Mouse (Mus musculus) granulocyte monocyte progenitor cell, adult 5-6 weeks (primary cell): ENCODE measurements around the gene Cyp4x1. TPM values are rescaled to one million over a fixed set of nuclear protein-coding genes. Genes with fewer than 3 reads are reported as not detected.
"Not testable (repeated sequence)": the region's sequence is repeated elsewhere in the genome, so short reads cannot be mapped to it uniquely, and the experiment has no call there.

Source experiments
- ATAC-seq: replicated peaks from 2 replicates; pipeline ENCODE4 v1.8.0; 2016; ENCODE audit warnings: mild to moderate bottlenecking, moderate TSS enrichment, inconsistent platforms; ENCODE audit not compliant: poor library complexity, severe bottlenecking
- total RNA-seq, 2 experiments: library from RNA; stranded (forward) in 1 of 2; stranded (reverse) in 1 of 2; fragments of 200-712, 200-1000 nt in 1 of 2; fragments of >200 nt in 1 of 2; fragmentation: Nextera tagmentation in 1 of 2; gene quantifications; 2 replicates each; pipeline ENCODE4 v1.2.3; 2014 to 2017

The Cyp4x1 gene
- total RNA-seq (2014; fragmentation: Nextera tagmentation) = not detected in 2 replicates
- total RNA-seq (2017) = not detected in 2 replicates

DNA sequence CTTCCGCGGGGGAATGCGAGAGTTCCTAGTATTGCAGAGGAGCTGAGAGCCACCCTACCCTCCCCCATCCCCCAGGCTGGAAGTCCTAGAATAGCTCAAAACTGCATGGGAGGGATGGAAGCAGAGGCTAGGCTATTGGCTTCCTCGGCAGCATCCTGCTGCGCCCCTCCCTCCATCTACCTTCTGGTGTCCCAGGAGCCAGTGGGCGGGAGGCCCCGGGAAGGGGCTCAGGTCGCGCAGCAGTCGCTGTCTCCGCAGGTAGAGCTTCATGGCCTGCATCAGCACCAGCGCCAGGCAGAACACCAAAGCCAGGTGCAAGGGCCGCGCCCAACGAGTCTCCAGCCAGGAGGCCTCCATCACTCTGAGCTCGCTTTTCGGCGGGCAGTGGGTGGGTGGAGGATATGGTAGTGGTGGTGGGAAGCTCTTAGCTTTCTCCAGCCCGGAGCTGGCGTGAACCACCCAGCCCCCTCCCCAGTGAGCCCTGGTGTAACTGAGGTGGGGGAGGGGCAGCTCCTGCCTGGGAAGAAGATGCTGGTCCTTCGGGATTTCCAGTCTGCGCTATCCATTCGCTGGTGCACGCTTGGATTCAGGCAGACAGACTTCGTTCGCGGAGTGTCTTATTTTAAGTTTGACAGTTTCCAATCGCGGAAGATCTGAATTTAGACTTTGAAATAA, at the start of gene Cyp4x1:
TSS of gene Cyp4x1 (minus strand) at position 661 of the 675 bp plus-strand sequence.
- no peak for ATAC-seq

DNA sequence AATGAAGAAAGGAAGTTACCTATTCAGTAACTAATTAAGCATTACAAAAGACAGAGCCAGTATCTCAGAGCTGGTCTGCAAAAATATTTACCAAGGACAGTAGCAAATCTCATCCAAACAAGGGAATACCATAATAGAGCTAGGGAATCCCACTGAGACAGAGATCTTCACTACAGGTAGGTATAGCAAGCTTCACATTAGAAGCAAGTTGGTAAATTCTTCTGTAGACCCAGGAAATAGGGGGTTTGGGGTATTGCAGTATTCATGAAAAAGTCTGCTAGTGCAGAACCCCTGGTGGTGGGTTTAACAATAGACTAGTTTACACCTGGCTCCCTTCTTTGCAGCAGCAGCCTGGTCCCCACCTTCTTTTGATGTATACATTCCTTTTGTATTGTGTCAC, 42.1 kb upstream of the Cyp4x1 start:
- not testable (repeated sequence) for ATAC-seq

DNA sequence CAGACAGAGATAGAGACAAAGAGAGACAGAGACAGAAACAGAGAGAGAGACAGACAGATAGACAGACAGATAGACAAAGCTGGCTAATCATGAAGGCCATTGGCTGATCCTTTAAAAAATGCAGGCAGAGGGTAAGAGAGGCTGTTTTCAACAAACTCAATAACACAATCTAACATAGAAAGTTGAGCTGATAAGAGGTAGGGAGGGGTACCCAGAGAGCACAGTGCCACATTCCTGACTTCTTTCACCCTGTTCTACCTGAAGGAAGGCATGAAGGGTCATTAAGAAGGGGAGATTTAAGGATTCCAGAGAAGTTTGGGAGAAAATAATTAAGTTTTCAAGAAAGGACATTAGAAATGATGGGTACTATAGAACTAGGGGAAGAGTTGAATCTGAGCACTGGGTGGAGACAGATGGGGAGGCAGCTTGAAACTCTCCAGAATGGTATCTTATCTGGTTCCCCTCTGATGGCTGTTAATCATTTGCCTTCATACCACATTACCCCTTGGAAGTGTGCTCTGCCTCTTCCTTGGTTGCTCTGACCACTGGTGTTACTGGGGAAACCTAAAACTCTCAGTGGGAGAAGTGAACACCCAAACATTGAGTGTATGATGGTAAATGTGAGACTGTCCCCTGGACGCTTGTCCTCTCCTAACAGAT, 40.7 kb upstream of the Cyp4x1 start:
- no peak for ATAC-seq

DNA sequence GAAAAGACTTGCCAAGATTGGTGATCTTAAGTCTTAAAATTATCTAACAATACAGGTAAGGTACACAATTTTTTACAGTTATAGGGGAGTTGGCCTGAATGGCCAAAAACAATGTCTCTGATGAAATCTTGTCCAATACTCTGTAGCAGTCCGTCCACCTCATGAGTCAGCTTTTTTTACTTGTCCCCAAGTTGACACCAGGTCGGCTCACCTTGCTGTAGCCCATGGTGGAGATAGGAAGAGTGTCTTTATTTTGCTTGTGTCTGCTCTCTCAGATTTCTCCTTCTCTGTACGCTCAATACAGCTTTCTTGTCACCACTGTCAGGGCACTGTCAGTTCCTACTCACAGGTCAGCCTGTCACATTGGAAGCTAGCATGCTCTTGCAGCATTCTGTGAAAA, 24.9 kb upstream of the Cyp4x1 start:
- ATAC-seq = not testable (repeated sequence)

DNA sequence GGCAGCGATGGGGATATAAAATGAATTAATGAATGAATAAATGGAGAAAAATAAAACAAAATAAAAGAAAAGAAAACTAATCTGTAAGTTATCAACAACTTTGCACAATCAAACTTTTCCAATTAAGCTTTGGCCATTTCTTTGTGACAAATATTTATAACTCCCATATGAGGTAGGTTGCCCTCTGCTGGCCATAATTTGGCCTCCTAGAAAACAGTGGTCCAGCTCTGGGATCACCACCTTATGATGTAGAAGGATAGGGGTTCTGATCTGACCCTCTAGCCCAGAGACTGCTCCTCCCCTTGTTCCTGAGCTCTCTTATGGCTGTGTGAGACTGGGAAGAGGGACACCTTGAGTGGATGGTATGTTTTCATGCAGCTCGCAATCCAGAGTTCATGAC, 20.6 kb upstream of the Cyp4x1 start:
- no peak for ATAC-seq

DNA sequence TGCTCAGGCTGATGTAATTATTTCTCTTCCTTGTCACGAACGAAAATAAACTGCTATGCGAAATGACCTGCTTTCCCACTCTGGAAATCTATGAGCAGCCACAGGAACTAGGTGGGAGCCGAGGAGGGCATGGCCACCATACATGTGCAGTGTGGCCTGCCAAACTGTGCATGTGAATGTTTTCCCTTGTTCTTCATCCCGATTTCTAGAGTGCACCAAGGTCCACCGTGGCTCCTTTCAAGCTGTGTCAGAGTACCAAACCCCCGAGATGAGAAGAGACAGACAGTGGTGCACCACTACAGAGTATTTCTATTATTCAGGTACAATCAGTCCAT, 182 bp upstream of the Cyp4x1 start:
- no peak for ATAC-seq

DNA sequence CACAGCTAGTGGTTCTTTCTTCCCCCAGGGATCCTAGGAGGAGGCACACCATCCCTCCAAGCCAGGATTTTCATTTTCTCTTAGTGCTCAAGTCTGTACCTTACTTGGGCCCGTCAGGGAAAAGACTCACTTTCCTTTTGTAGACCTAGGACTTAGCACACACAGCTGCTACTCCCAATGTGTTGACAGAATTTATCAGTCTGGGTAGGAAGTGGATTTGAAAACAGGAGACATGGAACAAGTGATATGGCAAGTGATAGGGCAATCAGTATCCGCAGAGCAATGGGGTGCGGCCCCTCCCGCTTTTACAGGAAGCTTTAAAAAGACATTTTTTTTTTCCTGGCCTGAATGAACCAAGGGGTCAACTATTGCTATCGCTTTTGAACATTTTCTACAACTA, 996 bp downstream of the Cyp4x1 start:
- no peak for ATAC-seq

DNA sequence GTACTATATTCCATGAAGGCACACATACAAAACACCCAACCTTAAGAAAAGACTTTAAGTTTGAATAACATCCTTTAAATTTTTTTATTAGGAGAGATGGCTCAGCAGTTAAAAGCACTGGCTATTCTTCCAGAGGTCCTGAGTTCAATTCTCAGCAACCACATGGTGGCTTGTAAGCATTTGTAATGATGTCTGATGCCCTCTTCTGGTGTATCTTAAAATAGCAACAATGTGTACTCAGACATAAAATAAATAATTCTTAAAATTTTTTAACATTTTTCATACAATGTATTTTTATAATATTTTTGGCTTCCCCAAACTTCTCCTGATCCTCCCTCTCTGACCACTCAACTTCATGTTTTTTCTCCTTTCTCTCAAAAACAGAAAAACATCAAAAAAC, 9.4 kb downstream of the Cyp4x1 start:
- ATAC-seq = no peak

DNA sequence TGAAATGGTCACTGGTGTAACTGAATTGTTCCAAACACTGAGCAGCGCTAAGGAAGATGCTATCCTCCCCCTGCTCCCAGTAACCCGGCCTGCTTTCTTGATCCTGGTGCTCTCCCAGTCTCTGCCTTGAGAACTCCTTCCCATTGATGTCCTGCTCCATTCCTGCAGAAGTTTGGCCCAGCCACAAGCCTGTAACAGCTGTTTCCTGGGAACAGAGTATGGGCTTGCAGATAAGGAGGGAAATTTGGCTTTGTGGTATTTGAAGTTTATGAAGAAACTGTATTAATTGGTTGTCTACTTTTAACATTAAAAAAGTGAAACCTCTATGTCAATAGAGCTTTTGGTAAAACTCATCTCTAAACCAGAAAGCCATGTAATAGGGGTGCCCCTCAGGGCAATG, 10.6 kb downstream of the Cyp4x1 start:
- no peak for ATAC-seq

DNA sequence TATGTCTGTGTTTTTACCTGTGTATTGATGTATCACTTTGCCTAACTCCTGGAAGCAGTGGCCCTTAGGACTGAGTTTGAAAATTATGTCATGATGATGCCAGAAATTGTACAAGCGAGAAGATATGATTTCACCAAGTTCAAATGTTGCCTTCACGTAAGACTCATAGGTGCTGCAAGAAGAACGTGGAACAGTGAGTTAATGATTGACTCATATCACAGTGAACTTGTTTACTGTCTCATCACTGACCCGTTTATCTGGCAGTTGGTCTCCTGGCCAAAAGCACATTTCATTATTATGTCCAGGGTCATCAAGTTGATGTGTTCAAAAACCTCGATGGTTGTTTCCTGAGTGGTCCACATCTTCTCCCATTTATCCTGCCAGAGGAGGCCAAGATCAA, 12.5 kb downstream of the Cyp4x1 start:
- no peak for ATAC-seq

DNA sequence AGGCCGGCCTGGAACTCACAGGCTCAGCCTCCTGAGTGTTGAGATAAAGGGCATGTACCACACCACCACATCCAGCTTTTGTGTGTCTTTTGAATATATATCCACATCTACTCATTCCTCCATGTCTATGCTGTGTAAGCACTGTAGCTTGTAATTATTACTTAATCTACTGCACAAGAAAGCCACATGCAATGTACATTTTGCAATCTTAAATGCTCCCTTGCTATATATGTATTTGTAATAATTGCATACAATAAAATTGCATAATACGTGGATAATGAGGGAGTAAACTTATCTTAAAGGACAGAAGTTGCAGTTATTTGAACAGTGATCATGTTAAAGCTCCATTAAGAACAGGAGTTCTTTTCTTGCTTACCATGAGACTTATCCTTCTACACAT, 12.9 kb downstream of the Cyp4x1 start:
- peak; percentile 72 for ATAC-seq

DNA sequence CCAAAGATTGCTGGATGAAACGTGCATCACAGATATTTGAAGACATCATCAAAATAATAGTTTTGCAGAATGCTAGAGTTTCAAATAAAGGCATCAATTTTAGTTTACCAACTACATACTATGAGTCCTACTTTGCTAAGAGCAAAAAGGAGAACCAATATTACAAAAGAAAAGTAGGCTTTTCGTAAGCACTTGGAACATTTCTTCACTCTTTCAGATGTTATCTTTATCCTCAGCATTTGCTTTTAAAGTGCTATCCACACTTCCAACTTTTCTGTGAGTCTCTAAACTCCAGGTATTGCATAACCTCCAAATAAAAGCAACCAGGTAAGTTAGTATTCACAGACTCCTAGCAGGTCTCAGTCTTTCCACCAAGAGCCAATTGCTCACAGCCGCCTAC, 14.4 kb downstream of the Cyp4x1 start:
- peak; percentile 38; the same call in 1 of the 2 replicates for ATAC-seq

DNA sequence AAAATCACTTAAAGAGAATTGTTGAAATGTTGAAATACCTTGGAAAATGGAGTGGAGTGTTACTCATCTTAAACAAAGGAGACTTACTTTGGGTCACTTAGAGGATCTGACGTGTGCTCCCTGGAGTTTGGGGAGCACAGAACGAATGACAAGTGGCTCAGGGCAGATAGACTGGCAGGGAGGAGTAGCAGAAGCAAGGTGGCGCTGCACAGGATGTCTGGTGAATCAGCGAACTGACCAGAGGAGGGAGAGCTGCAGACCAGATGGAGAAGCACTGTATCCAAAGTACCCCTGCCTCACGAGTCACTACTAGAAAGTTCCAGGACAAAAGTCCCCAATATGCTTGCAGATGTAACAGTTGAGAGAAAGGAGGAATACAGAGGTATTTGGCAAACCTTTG, 20.8 kb downstream of the Cyp4x1 start:
- no peak for ATAC-seq

DNA sequence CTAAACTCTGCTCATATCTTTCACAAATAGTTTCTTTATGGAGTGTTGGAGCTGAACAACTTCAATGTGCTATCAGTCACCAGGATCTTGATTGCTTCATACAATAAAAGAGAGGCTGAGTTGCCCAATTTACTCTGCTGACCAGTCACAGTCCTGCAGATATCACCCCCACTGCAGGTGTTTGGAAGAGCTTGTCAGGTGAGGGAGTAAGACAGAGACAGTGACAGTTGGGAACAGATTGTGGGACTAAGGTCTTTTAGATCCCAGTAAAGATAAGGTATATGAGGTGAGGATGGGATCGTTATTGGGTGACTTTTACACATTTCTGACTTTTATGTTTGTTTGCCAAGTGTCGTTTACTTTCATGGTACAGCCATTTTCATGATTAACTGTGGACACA, 22.9 kb downstream of the Cyp4x1 start:
- ATAC-seq = no peak

DNA sequence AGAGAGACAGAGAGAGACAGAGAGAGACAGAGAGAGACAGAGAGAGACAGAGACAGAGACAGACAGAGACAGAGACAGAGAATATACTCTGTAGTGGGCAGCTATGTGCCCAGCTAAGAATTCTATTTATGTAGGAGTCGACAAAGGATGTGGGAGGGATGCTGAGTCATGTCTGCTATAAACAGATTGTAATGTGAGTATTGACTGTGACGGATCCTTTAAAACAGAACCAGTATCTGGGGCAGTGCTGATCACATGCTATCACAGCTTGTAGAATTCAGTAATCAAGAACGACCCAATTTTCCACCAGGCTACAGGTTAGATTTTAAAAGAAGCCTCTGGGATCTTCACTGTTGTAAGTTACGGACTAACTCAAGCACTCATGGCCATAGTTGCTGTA, 30.6 kb downstream of the Cyp4x1 start:
- no peak for ATAC-seq

DNA sequence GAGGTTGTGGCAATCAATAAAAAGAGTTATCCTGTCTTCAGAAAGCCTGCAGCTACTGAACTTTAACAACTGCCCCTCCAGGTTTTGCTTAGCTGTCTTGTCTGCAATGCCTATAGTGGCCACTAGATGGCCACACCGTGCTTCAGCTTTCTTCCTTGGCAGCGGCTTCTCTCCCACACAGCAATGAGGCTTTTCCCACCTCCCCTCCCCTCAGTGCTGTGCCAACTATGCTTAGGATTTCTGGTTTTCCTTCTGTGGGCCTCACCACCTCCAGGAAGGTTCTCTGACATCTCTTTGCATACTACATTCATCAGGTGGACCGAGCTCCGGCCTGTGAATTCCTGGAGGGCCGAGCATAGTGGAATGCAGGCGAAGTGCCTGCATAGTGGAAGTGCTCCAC, 32.4 kb downstream of the Cyp4x1 start:
- ATAC-seq = peak; percentile 83

DNA sequence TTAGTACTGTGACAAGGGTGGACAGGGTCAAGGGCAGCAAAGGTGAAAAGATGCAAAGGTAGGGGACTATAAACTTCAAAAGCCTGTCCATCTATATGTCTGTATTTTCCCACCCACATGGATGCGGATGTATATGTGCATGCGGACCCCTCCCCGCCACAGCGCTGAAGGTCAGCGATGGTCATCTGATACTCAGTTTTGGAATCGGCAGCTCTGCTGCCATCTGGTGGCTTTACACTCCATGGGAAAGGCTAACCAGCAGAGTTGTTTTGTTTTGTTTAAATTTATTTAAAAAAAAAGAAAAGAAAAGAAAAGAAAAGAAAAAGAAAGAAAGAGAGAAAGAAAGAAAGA, 37.0 kb downstream of the Cyp4x1 start:
- ATAC-seq = no peak; the same call in 1 of the 2 replicates

DNA sequence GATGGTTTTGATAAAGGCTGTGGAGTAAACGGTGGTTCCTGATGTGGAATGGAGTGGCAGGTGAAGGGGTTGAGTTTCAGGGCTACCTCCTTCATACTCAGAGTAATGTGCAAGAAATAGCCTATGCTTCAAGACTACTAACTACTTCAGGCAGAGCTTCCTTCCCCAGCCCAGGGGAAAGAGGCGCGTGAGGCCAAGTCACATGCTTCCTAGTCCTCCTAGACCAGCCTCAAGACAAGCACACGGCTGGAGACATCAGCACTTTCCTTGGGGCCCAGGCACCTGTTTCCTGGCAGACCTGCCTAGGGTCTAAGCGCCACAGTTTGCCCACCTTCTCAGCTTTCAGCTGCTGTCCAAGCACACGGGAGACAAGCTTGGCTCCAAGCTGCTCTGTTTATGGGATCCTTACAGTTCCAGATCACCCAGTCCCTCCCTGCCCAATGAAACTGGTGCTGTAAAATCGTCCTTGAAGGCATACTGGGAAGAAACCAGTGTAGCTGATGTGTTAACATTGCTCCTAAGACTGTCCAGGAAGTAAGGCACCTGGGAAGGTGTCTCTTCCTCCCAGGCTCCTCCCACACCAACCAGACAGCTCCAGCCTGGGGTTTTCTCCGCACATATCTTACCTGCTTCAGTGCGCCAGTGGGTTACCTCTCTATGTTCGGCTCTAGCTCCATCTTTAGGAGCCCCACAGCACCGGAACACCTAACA, 37.5 kb downstream of the Cyp4x1 start:
- ATAC-seq = peak; percentile 33

DNA sequence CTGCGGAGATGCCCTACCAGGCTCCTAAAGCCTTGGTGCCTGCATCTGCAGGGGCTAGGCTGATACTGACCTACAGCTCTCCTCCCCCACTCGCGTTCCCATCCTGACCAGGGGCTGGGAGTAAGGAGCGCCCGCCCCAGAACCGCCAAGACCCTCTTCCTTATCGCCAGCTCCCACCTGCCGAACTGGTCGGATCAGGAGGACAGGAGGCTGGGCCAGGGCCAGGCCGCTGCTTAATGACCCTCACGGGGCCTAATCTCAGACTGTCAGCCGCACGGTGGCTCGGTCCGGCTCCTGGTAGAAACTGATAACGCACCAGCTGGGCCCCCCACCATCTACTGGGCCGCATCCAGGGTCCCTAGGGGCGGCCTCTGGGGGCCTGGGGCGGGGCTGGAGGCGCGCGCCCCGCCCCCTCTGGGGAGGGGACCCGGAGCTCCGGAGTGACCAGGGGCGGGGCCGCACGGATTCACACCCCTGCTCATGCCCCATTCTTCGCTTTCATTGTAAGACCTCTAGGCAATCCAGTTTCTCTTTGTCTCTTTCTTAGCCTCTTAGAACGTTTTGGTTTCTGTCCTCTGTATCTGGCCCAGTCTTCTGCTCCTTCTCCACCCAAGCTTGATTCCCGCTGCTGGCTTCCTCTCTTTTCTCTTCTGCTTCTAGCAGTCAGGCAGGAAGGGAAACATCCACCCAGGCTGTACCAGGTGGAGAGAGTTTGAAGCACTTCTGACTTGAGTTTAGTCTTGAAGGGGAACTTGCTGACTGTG, 38.2 kb downstream of the Cyp4x1 start:
- peak; percentile 66 for ATAC-seq

DNA sequence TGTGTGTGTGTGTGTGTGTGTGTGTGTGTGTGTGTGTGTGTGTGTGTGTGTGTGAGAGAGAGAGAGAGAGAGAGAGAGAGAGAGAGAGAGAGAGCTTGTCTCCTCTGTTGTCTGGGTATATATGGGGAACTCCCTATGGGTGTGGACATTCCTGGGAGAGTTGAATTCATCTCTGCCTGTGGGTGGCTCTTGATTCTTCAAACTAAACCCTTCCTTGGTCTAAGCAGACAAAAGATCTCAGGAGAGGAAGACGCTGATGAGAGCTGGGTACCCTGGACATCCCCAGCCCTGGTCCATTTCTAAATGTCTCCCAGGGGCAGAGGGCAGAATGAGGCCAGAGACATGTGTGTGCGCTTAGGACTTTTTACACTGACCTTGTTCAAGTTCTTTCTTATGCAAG, 40.0 kb downstream of the Cyp4x1 start:
- no peak for ATAC-seq

DNA sequence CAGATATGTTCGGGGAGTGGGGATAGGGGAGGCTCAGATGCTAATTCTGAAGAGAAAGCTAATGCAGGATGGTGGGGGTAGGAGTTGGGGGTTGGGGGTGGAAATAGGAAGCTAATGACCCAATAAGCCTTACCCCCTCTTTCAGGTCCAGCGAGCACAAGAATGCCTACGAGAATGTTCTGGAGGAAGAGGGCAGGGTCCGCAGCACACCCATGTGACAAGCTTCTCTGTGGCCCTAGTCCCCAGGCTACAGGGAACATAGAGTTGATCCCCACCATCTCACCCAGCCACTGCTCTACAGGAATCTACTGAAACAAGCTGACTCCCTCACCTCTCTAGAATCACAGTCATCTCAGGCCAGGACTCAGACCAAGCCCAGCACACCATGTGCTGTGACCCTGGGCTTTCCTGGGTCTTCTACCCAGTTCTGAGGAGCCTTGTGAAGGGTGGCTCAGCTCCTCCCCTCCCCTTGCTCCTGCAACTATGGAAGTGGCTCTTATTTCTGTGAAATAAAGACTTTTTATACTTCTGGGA, 40.7 kb downstream of the Cyp4x1 start:
- ATAC-seq = no peak
